Mouse (Mus musculus): Measurements from ENCODE around the gene Oit1.

The Oit1 gene

GRCm38 (mm10) chr14:8378685-8379313, at the start of gene Oit1:
Oit1 (minus strand) TSS chr14:8378754.
- DNase-seq (ENCODE audit: extremely low read depth, low read depth), result no peak

- DNase-seq (ENCODE audit: extremely low read depth, low read depth), result no peak
Measured at GRCm38 (mm10) chr14:8422833-8423232, 44.3 kb upstream of the Oit1 start.

DNA sequence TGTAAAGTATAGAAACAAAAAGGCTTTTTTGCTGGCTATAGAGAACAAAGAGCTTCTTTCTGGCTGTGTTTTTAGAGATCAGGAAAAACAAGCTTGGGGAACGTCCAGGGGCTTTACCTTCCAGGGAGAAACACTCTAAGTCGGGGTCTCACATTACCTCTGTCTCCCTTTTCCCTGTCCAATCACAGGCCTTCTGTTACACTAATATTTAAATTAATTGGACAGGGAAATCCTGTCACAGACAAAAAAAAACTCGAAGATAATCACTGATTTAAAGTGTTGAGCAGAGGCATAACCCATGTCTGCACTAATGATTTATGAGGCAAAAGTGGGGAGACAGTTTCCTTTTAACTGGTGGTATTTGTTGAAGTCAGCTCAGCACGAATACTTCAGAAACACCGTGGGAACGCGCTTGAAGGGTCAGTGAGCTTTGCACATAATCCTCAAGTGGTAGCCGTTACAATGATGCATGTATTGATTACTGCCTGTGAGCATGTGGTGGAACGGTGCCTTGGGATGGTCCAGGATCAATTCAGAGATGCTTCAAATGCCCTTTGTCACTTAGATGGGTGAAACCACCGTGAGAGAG, 42.7 kb upstream of the Oit1 start:
- no peak for DNase-seq (ENCODE audit: extremely low read depth, low read depth)

DNA sequence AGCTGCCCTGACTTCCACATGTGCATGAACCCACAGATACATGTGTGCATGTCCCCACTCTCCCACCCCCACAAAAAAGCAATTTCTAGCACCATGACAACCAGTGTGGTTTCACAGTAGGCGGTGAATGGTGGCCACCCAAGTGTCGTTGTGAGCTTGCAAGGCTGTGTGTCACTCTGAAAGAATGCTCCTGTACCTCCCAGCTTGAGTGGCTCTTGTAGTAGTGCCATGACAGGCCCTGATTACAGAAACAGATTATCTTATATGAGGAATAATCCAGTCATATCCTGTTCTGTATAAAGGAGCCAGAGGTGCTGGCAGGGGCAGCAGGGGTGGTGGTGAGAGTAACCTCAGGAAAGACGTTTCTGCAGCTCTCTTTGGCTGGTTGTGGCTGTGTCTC, 40.1 kb upstream of the Oit1 start:
- no peak for DNase-seq (ENCODE audit: extremely low read depth, low read depth)

DNA sequence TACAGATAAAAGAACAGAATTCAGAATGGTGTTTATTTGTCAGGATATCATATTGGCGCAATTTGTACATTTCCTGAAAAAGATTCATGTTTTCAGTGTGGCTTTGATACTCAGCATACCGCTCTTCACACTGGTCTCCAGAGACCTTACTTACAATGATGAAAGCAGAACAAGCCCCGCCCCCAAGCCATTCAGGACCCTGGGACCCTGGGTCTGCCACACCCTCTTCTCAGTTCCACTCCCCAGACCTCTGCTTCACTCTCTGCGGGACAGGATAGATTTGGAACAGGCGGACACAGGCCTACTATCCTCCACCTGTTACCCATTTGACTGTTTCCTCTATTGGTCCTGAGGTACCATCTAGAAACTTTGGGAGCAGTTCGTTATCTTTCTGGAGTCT, 27.4 kb upstream of the Oit1 start:
- DNase-seq (ENCODE audit: extremely low read depth, low read depth), result no peak

DNA sequence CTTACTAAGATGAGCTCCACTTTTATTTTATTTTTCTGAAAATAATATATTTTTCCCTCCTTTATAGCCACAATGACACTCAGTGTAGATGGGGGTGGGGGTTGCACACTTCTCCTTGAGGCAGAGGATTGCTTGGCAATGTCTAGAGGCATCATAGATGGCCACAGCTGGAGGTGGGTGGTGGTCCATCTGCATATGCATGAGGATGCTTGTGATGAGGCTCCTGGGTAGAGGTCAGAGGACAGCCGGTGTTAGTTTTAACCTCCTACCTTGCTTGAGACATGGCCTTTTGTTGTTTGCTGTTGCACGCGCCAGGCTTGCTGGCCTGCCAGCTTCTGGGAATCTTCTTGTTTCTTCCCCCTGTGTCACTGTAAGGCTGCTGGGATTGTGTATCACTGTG, 24.8 kb upstream of the Oit1 start:
- DNase-seq (ENCODE audit: extremely low read depth, low read depth), result no peak

DNA sequence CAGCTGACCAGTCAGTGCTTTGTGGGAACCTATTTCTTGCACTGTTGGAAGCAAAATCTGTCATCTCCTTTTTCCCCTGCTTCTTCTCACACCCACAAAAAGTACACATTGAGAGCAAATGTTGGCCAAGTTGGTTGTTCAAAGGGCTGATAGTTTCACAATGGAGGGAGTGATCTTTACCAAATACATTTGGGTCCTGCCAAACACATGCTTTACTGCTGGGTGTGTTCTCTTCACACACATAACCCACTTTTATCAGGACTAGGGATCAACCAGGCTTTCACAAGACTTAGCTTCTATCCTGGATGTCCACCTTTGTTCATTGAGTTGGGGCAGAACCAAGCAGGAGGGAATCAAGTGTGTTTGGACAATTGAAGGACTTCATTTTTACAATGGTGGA, 20.0 kb upstream of the Oit1 start:
- DNase-seq (ENCODE audit: extremely low read depth, low read depth), result no peak

GRCm38 (mm10) chr14:8395690-8396287, 17.2 kb upstream of the Oit1 start:
- no peak for DNase-seq (ENCODE audit: extremely low read depth, low read depth)

DNA sequence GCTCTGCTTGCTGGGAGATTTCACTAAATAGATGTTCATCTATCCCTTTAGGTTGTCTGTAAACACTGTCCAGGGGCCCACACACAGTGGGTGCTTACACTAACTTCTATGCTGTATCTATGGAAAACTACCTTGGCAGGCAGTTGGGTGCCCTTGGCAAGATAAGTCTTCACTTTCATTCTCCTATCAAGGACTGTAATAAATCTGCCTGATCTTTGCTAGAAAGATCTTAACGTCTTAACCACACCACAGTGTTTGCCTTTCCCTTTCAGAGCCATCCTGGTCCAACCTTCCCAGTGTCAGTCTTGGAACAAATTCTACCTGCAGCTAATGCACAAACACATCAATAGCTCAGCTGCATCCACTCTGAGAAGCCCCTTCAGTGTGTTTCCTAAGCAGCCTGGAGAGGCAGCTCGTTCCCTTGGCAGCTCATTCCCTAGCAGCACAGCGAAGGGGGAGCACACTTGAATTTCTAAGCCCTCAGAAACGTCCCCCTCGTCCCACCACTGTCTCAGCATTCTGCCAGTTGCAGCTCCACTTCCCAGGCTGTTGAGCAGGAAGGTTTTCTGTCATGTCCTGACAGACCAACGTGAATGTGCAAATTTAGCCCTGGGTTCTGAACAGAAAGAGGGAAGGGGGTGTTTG, 13.7 kb upstream of the Oit1 start:
- DNase-seq (ENCODE audit: extremely low read depth, low read depth), result no peak

- DNase-seq (ENCODE audit: extremely low read depth, low read depth), result no peak
Measured at GRCm38 (mm10) chr14:8369394-8369793, 9.2 kb downstream of the Oit1 start.

- DNase-seq (ENCODE audit: extremely low read depth, low read depth), result no peak
Measured at GRCm38 (mm10) chr14:8368900-8369299, 9.7 kb downstream of the Oit1 start.

GRCm38 (mm10) chr14:8367727-8368520, 10.6 kb downstream of the Oit1 start:
- no peak for DNase-seq (ENCODE audit: extremely low read depth, low read depth)

DNA sequence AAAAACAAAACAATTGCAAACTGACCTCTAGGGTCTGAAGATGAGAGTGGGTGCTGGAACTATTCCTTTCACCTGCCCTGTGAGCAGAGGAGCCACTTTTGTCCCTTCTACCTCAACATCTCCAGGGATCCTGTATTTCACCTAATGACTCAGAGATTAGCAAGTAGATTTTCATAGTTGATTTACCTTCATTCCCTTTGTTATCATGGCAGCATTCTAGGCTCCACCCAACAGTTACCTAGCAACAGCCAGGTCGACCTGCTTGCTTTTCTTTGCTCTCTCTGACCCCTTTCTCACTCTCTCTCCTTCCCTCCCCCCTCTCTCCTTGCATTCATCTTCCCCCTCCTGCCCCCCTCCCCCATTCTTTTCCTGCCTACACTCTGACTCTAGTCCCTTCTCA, 11.4 kb downstream of the Oit1 start:
- DNase-seq (ENCODE audit: extremely low read depth, low read depth), result no peak

DNA sequence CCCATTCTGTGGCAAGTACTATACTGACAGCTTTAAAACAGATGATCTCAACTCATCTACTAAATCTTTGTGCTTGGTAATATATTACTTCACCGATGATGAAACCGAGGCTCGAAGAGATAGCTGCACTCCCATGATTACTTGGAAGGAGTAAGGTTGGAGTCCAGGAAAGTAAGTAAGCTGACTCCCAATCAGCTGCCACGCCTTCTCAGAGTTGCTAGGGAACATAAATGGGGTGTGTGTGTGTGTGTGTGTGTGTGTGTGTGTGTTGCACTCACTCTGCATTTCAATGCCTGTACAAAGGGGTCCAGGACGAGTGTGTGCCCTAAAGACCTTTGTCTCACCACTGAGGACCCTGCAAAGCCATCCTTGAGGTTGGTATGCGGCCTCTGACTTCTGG, 12.7 kb downstream of the Oit1 start:
- DNase-seq (ENCODE audit: extremely low read depth, low read depth), result no peak

DNA sequence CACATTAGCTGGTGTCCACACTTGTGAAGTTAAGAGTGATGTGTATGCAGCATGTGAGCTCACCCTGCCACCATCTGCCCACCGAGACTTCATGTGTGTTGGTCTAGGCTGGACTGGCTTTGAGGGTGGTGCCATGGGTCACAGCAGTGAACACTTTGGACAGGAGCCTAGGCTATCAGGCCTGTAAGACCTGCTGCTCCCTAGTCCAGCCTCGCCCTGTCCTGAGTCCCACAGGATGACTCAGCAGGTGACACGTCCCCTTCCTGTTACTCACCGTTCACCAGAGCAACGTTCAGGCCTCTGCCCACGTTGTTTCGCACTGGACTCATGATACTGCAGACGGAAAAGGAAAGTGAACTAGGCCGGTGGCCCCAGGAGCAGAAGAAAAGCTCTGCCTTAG, 21.7 kb downstream of the Oit1 start:
- DNase-seq (ENCODE audit: extremely low read depth, low read depth), result no peak

GRCm38 (mm10) chr14:8355999-8356501, 22.5 kb downstream of the Oit1 start:
- DNase-seq (ENCODE audit: extremely low read depth, low read depth), result peak; percentile 11

- DNase-seq (ENCODE audit: extremely low read depth, low read depth), result no peak
Measured at GRCm38 (mm10) chr14:8348927-8349326, 29.6 kb downstream of the Oit1 start.

DNA sequence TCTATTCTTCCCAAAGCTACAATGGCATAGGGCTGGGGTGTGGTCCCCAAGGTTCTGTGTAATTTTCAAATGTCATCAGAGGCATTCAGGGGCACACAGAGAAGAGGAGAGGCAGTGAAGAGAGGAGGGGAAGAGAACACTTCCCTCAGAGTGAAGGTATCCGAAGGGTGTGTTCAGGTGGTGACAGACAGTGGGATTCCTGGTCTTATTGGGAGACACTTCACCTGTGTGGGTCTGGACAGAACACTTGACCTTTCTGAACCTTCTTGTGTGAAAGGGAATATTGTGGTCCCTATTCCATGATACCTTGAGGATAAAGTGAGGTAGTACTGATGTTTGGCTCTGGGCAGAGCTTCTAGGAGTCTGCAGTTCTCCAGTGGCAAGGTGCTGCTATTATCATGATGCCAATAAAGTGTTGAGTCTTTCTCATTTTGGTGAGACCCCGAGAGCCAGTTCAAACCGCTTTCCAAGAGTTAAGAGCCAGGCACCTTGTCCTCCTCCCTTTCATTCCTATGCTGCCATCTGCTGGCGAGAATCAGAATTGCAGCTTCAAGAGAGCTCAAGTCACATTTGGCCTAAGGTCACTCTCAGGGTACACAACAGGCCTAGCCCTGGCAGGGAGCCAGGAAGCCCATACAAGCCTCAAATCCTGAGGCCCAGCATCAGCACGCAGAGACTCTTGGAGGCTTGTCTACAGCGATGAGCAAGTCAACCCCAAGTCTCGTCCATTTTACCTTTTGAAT, 32.1 kb downstream of the Oit1 start:
- DNase-seq (ENCODE audit: extremely low read depth, low read depth), result peak; percentile 38

- no peak for DNase-seq (ENCODE audit: extremely low read depth, low read depth)
Measured at GRCm38 (mm10) chr14:8345566-8345965, 33.0 kb downstream of the Oit1 start.

DNA sequence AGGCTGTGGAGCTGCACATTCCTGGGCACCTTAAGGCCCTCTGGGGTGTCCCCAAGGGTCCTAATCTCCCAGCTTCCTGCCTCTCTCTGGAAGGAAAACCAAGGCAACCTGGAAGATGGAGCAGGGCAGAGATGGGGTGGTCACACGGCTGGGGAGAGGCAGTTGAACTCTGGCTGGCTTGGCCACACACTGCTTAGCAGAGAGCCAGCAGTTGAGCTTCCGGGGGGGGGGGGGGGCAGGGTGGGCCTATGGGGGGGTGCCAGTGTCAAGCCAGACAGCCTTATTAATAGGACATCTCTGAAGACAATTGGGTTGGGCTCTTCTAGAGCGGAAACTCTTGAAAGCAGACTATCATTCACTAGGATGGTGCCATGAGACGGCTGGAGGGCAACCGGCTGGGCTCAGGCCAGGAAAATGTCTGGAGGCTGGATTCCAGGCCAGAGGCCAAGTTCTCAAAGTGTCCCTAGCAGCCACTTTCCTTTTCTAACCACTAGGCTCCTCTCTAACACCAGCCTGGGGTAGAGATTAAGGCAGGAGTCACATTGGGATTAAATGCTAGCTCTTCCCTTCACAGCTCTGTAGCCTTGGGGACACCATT, 35.9 kb downstream of the Oit1 start:
- no peak for DNase-seq (ENCODE audit: extremely low read depth, low read depth)

- DNase-seq (ENCODE audit: extremely low read depth, low read depth), result no peak
Measured at GRCm38 (mm10) chr14:8340226-8340625, 38.3 kb downstream of the Oit1 start.

Measured in MEL-GATA-1-ER (cell line).